Mouse (Mus musculus) bone marrow macrophage, adult 2 months (primary cell): ENCODE data around the gene Dennd5b.

Experiments used
- CTCF ChIP-seq: IDR thresholded peaks from 2 replicates; pipeline ENCODE4 v1.5.1; 2012; ENCODE audit warnings: low read depth, mild to moderate bottlenecking, low read length, moderate library complexity
- POLR2A ChIP-seq: IDR thresholded peaks from 2 replicates; pipeline ENCODE4 v1.6.1; 2012; ENCODE audit warnings: mild to moderate bottlenecking, low read depth, low read length, borderline replicate concordance

DNA sequence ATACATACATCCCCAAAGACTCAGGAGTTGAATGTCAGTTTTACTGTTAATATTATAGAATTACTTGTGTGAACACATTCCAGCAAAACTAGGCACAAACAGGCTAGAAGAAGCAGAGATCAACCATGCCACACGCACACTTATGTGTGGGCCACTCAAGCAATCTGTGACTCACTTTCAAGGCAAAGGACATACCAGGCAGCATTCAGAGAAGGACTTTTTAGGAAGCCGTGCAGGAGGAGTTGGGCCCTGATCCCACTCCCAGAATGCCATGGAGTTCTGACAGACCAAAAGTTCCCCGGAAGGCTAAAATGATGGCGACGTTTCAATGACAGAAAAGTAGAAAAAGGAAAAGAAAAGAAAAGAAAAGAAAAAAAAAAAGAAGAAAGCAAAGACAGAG lies 69.3 kb downstream of the Dennd5b start:
- TF ChIP-seq CTCF (no peak), POLR2A (no peak)
